Mouse (Mus musculus) hindbrain, embryonic 12.5 days (tissue): ENCODE measurements around the gene Hrh1. TPM values are rescaled to one million over a fixed set of nuclear protein-coding genes. Genes with fewer than 3 reads are reported as not detected.

Experiments used
- ATAC-seq: fragments of 200-750 bp; cut with Nextera tagmentation; 2 replicates; pipeline ENCODE4 v1.8.0; 2017; ENCODE audit warnings: moderate TSS enrichment; ENCODE audit not compliant: low FRiP score
- H3K27ac ChIP-seq: fragments of 300-500 bp; sonication (generic); 2 replicates; pipeline ENCODE4 v1.5.1; 2016; ENCODE audit warnings: mild to moderate bottlenecking
- H3K27me3 ChIP-seq: fragments of 300-500 bp; sonication (generic); 2 replicates; pipeline ENCODE4 v1.6.1; 2016; ENCODE audit warnings: mild to moderate bottlenecking
- H3K36me3 ChIP-seq: fragments of 300-500 bp; sonication (generic); 2 replicates; pipeline ENCODE4 v1.6.1; 2016; ENCODE audit warnings: mild to moderate bottlenecking
- H3K4me1 ChIP-seq: fragments of 300-500 bp; sonication (generic); 2 replicates; pipeline ENCODE4 v1.6.1; 2016
- H3K4me2 ChIP-seq: fragments of 300-500 bp; sonication (generic); replicated peaks from 2 replicates; pipeline ENCODE4 v1.6.1; 2016; ENCODE audit warnings: mild to moderate bottlenecking
- H3K4me3 ChIP-seq: fragments of 300-500 bp; sonication (generic); 2 replicates; pipeline ENCODE4 v1.5.1; 2016; ENCODE audit warnings: mild to moderate bottlenecking
- H3K9ac ChIP-seq: fragments of 300-500 bp; sonication (generic); 2 replicates; pipeline ENCODE4 v1.6.1; 2016; ENCODE audit warnings: mild to moderate bottlenecking, moderate library complexity
- H3K9me3 ChIP-seq: fragments of 300-500 bp; sonication (generic); replicated peaks from 2 replicates; pipeline ENCODE4 v1.6.1; 2016; ENCODE audit warnings: mild to moderate bottlenecking
- WGBS: fragments of 180-500 bp; shearing (Covaris S2); methylation state at CpG from one replicate; pipeline ENCODE4 v1.1.7; 2016; 5-methylcytosine and 5-hydroxymethylcytosine counted together
- polyA plus RNA-seq: library from polyadenylated mRNA; unstranded; fragments of >200 nt; fragmentation: Nextera tagmentation; extraction: Ambion mirVana; gene quantifications from 2 replicates; pipeline ENCODE4 v1.2.1, GENCODE M21; 2016

Hrh1 gene
- polyA plus RNA-seq, 1 experiment from 2014 or later = 0.50 TPM

- Histone ChIP-seq H3K9ac (no peak overlapping the region), H3K27ac (no peak overlapping the region), H3K9me3 (peaks cover 11% of the 10 kb centered on the region; the same call in 1 of the 2 replicates), H3K4me3 (no peak overlapping the region), H3K36me3 (no peaks in the 10 kb centered on the region), H3K4me1 (peaks cover 5% of the 10 kb centered on the region), H3K4me2 (no peak overlapping the region), H3K27me3 (no peaks in the 10 kb centered on the region)
- ATAC-seq = peak; percentile 56; the same call in 1 of the 2 replicates
- 53% methylated on average over 10 of the region's 10 CpGs for WGBS
These were observed 43.2 kb downstream of the Hrh1 start for GRCm38 (mm10) chr6:114440788-114441453.

GRCm38 (mm10) chr6:114444247-114444844 lies 46.6 kb downstream of the Hrh1 start:
- Histone ChIP-seq H3K4me1 (peaks cover 5% of the 10 kb centered on the region), H3K9me3 (peaks cover 11% of the 10 kb centered on the region; the same call in 1 of the 2 replicates), H3K4me3 (no peak overlapping the region), H3K4me2 (no peak overlapping the region), H3K36me3 (no peaks in the 10 kb centered on the region), H3K27me3 (peaks cover 3% of the 10 kb centered on the region; the same call in 1 of the 2 replicates), H3K9ac (no peak overlapping the region), H3K27ac (no peak overlapping the region)
- ATAC-seq = no peak
- WGBS = 89% methylated on average over 1 of the region's 1 CpGs

- peaks cover 7% of the 10 kb centered on the region; the same call in 1 of the 2 replicates for H3K9me3 ChIP-seq
- no peak overlapping the region for H3K4me3 ChIP-seq
- H3K27ac ChIP-seq = no peak overlapping the region
- H3K4me1 ChIP-seq = peaks cover 5% of the 10 kb centered on the region
- no peak overlapping the region for H3K9ac ChIP-seq
- no peak for ATAC-seq
- no peaks in the 10 kb centered on the region for H3K36me3 ChIP-seq
- WGBS = 78% methylated on average over 3 of the region's 3 CpGs
- no peak overlapping the region for H3K4me2 ChIP-seq
- H3K27me3 ChIP-seq = peaks cover 3% of the 10 kb centered on the region; the same call in 1 of the 2 replicates
These were observed 47.2 kb downstream of the Hrh1 start for GRCm38 (mm10) chr6:114444976-114445375.

- no peak for ATAC-seq
- no peak overlapping the region for H3K27ac ChIP-seq
- H3K4me2 ChIP-seq = no peak overlapping the region
- H3K9me3 ChIP-seq = no peaks in the 10 kb centered on the region
- WGBS = 74% methylated on average over 9 of the region's 9 CpGs
- no peaks in the 10 kb centered on the region for H3K4me1 ChIP-seq
- H3K36me3 ChIP-seq = no peaks in the 10 kb centered on the region
- H3K4me3 ChIP-seq = no peak overlapping the region
- H3K27me3 ChIP-seq = peaks cover 6% of the 10 kb centered on the region
- H3K9ac ChIP-seq = no peak overlapping the region
These were observed 51.2 kb downstream of the Hrh1 start for GRCm38 (mm10) chr6:114448888-114449287.

- Histone ChIP-seq H3K27me3 (peaks cover 3% of the 10 kb centered on the region; the same call in 1 of the 2 replicates), H3K9ac (no peak overlapping the region), H3K36me3 (no peaks in the 10 kb centered on the region), H3K9me3 (no peaks in the 10 kb centered on the region), H3K27ac (no peak overlapping the region), H3K4me1 (peaks cover 6% of the 10 kb centered on the region), H3K4me3 (no peak overlapping the region), H3K4me2 (no peak overlapping the region)
- 87% methylated on average over 4 of the region's 4 CpGs for WGBS
- no peak for ATAC-seq
These were observed 57.5 kb downstream of the Hrh1 start for GRCm38 (mm10) chr6:114455267-114455666.

- no peak overlapping the region for H3K27ac ChIP-seq
- H3K36me3 ChIP-seq = no peaks in the 10 kb centered on the region
- H3K9me3 ChIP-seq = peaks cover 6% of the 10 kb centered on the region; the same call in 1 of the 2 replicates
- no peak overlapping the region for H3K9ac ChIP-seq
- no peaks in the 10 kb centered on the region for H3K27me3 ChIP-seq
- WGBS = 58% methylated on average over 11 of the region's 12 CpGs
- no peak for ATAC-seq
- no peak overlapping the region for H3K4me2 ChIP-seq
- no peak overlapping the region for H3K4me3 ChIP-seq
- H3K4me1 ChIP-seq = peaks cover 6% of the 10 kb centered on the region
These were observed 58.7 kb downstream of the Hrh1 start for GRCm38 (mm10) chr6:114456255-114457042.

- WGBS = 85% methylated on average over 3 of the region's 3 CpGs
- H3K27ac ChIP-seq = no peak overlapping the region
- no peak overlapping the region for H3K4me2 ChIP-seq
- H3K27me3 ChIP-seq = no peaks in the 10 kb centered on the region
- H3K4me3 ChIP-seq = no peak overlapping the region
- H3K9ac ChIP-seq = no peak overlapping the region
- H3K36me3 ChIP-seq = no peaks in the 10 kb centered on the region
- peaks cover 6% of the 10 kb centered on the region for H3K4me1 ChIP-seq
- H3K9me3 ChIP-seq = peaks cover 6% of the 10 kb centered on the region; the same call in 1 of the 2 replicates
- ATAC-seq = no peak
These were observed 59.6 kb downstream of the Hrh1 start for GRCm38 (mm10) chr6:114457299-114457698.

GRCm38 (mm10) chr6:114458191-114458590 lies 60.5 kb downstream of the Hrh1 start:
- no peak for ATAC-seq
- H3K27me3 ChIP-seq = no peaks in the 10 kb centered on the region
- H3K36me3 ChIP-seq = no peaks in the 10 kb centered on the region
- H3K9ac ChIP-seq = no peak overlapping the region
- peaks cover 6% of the 10 kb centered on the region; the same call in 1 of the 2 replicates for H3K9me3 ChIP-seq
- WGBS = 90% methylated on average over 5 of the region's 5 CpGs
- H3K27ac ChIP-seq = no peak overlapping the region
- H3K4me1 ChIP-seq = peaks cover 6% of the 10 kb centered on the region
- H3K4me2 ChIP-seq = no peak overlapping the region
- no peak overlapping the region for H3K4me3 ChIP-seq

- H3K27ac ChIP-seq = no peak overlapping the region
- no peak overlapping the region for H3K4me3 ChIP-seq
- WGBS = 54% methylated on average over 2 of the region's 2 CpGs
- H3K27me3 ChIP-seq = no peaks in the 10 kb centered on the region; the same call in 1 of the 2 replicates
- peaks cover 6% of the 10 kb centered on the region; the same call in 1 of the 2 replicates for H3K9me3 ChIP-seq
- H3K9ac ChIP-seq = no peak overlapping the region
- ATAC-seq = peak; percentile 75; the same call in 1 of the 2 replicates
- no peak overlapping the region for H3K4me2 ChIP-seq
- peaks cover 6% of the 10 kb centered on the region for H3K4me1 ChIP-seq
- H3K36me3 ChIP-seq = no peaks in the 10 kb centered on the region
These were observed 62.2 kb downstream of the Hrh1 start for GRCm38 (mm10) chr6:114459969-114460368.

GRCm38 (mm10) chr6:114461536-114461935 lies 63.8 kb downstream of the Hrh1 start:
- ATAC-seq = no peak
- Histone ChIP-seq H3K9me3 (peaks cover 6% of the 10 kb centered on the region; the same call in 1 of the 2 replicates), H3K4me2 (no peak overlapping the region), H3K36me3 (no peaks in the 10 kb centered on the region), H3K4me1 (peaks cover 6% of the 10 kb centered on the region), H3K4me3 (no peak overlapping the region), H3K9ac (no peak overlapping the region), H3K27ac (no peak overlapping the region), H3K27me3 (no peaks in the 10 kb centered on the region; the same call in 1 of the 2 replicates)

- H3K36me3 ChIP-seq = no peaks in the 10 kb centered on the region
- H3K27ac ChIP-seq = no peak overlapping the region
- H3K9ac ChIP-seq = no peak overlapping the region
- peaks cover 6% of the 10 kb centered on the region for H3K4me1 ChIP-seq
- H3K4me2 ChIP-seq = no peak overlapping the region
- ATAC-seq = no peak
- H3K4me3 ChIP-seq = no peak overlapping the region
- no peaks in the 10 kb centered on the region; the same call in 1 of the 2 replicates for H3K27me3 ChIP-seq
- 23% methylated on average over 4 of the region's 4 CpGs for WGBS
- peaks cover 6% of the 10 kb centered on the region; the same call in 1 of the 2 replicates for H3K9me3 ChIP-seq
These were observed 65.0 kb downstream of the Hrh1 start for GRCm38 (mm10) chr6:114462747-114463146.

GRCm38 (mm10) chr6:114473541-114473940 lies 75.8 kb downstream of the Hrh1 start:
- Histone ChIP-seq H3K4me3 (no peak overlapping the region), H3K9ac (no peak overlapping the region), H3K9me3 (no peaks in the 10 kb centered on the region), H3K27me3 (no peaks in the 10 kb centered on the region), H3K36me3 (no peaks in the 10 kb centered on the region), H3K4me1 (no peaks in the 10 kb centered on the region), H3K27ac (peak overlapping the region; percentile 30; the same call in 1 of the 2 replicates), H3K4me2 (no peak overlapping the region)
- peak; percentile 32; the same call in 1 of the 2 replicates for ATAC-seq
- WGBS = 47% methylated on average over 5 of the region's 5 CpGs
